Mouse (Mus musculus): ENCODE results near the gene Gm10203. TPM values are rescaled to one million over a fixed set of nuclear protein-coding genes. Genes with fewer than 3 reads are reported as not detected.
"Not testable (repeated sequence)": the region's sequence is repeated elsewhere in the genome, so short reads cannot be mapped to it uniquely, and the experiment has no call there.

Gm10203 gene
- total RNA-seq, 1 experiment from 2014 or later: not detected

GRCm38 (mm10) chr6:149169965-149170364, 40.0 kb downstream of the Gm10203 start:
- not testable (repeated sequence) for ATAC-seq (ENCODE audit: extremely low read depth, insufficient number of reproducible peaks, low FRiP score, poor library complexity, severe bottlenecking)

GRCm38 (mm10) chr6:149173831-149174625, 44.1 kb downstream of the Gm10203 start:
- no peak for ATAC-seq (ENCODE audit: extremely low read depth, insufficient number of reproducible peaks, low FRiP score, poor library complexity, severe bottlenecking)

DNA sequence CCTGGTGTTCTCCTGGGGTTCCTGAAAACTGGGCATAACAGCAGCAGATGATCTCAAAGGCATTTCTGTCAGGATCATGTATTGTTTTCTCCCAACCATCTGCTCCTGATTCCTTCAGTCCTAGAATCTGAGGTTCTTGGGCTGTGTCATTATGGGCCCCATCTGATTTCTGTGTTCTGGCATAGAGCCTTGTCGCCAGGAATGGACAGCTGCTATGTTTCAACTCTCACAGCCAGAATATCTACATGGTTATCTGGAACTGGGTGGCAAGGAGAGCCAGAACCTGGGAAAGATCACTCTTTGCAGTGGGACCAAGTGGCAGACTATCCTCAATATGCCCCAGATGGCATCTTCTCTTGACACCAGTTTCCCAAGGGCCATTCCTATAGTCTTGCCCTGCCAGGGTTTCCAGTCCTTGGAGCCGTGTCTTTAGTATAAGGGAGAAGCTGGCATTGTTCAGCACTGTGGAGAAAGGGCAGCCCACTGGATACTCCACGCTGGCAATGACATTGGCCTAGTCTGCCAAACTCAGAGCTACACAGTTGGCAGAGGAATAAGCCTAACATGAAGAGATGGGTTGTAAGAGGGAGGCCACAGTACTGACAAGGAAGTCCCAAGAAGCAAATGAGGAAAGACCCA, 45.1 kb downstream of the Gm10203 start:
- no peak for ATAC-seq (ENCODE audit: extremely low read depth, insufficient number of reproducible peaks, low FRiP score, poor library complexity, severe bottlenecking)

- ATAC-seq (ENCODE audit: extremely low read depth, insufficient number of reproducible peaks, low FRiP score, poor library complexity, severe bottlenecking): no peak
These were observed 49.1 kb downstream of the Gm10203 start for GRCm38 (mm10) chr6:149179064-149179463.

Other genes starting within 250 kb of the Gm10203 start
- gene Caprin2, start 233.9 kb upstream of the Gm10203 start, total RNA-seq (2017): 11.4 and 15.0 TPM in 2 replicates
- gene Sinhcaf, start 183.7 kb upstream of the Gm10203 start, total RNA-seq (2017): 44.3 and 45.3 TPM in 2 replicates
- gene Dennd5b, start 28.5 kb upstream of the Gm10203 start, total RNA-seq (2017): 44.6 and 56.2 TPM in 2 replicates
- 22.7 and 28.6 TPM in 2 replicates for gene Etfbkmt, start 9.7 kb downstream of the Gm10203 start, total RNA-seq (2017)
- 49.2 and 56.8 TPM in 2 replicates for gene Amn1, start 58.5 kb downstream of the Gm10203 start, total RNA-seq (2017)
- 354 and 418 TPM in 2 replicates for gene Resf1, start 179.2 kb downstream of the Gm10203 start, total RNA-seq (2017)

All from neutrophil, adult 5-6 weeks (primary cell).